Mouse (Mus musculus): Measurements from ENCODE around the gene Gpx3.
"Not testable (repeated sequence)": the region's sequence is repeated elsewhere in the genome, so short reads cannot be mapped to it uniquely, and the experiment has no call there.

Gpx3 gene

GRCm38 (mm10) chr11:54881051-54881474, 21.2 kb upstream of the Gpx3 start:
- DNase-seq = no peak

GRCm38 (mm10) chr11:54882671-54883070, 19.6 kb upstream of the Gpx3 start:
- DNase-seq = no peak

DNA sequence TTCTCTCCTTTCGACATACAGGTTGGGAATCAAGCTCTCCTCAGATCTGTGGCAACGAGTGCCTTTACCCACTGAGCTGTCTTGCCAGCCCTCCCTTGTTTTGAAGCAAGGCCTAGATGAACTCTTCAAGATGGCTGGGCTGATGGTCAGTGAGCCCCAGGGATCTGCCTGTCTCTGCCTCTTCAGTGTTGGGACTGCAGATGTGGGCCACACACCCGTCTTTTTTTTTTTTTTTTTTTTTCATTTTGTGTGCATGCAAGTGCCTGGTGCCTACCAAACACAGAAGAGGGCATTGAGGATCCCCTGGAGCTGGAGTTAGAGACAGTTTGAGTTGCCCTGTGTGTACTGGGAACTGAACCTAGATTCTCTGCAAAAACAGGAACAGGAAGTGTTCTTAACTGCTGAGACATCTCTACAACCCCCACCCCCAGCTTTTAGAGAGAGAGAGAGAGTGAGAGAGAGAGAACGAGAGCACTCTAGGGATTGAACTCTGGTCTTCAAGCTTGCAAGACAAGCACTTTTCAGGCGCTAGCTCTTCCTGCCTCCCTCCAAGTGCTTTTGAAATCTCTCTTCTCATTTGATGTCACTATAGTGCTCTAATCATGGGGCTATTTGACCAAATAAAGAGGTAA, 17.9 kb upstream of the Gpx3 start:
- no peak for DNase-seq

DNA sequence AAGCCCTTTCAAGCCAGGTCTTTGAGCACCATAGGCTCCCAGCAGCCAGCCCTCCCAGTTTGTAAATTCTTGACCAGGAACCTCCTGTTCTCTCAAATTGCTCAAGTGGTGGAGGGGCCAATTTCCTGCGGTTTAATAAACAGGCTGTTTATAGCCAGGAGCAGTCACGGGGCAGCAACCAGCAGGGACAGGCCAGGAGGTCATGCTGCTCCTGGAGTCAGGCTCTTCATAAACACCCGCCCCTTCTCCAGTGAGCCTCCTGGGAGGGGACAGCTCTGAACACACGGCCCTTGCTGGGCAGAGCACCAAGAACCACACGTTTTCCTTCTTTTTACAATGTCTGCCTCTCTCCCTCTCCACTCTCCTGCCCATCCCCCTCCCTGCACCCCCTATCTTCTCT, 17.3 kb upstream of the Gpx3 start:
- DNase-seq = no peak

DNA sequence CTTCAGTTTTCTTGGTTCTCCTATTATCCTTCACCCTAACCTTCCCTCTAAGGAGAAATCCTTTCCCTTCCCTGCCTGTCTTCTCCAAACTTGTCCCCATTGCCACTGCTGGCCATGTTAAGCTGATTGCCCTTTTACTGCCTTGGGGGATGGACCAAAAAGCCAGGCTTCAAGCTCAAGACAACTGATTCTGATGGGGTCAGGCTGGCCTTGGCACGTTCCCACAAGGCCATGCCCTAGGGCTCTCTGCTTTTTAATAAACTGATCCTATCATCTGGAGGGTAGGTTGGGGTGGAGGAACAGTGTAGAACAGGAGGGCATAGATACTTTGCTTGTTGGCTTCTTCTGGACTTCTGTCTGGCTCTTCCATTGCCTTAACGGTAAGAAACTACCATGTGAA, 16.8 kb upstream of the Gpx3 start:
- DNase-seq = no peak

GRCm38 (mm10) chr11:54887927-54888326, 14.3 kb upstream of the Gpx3 start:
- DNase-seq = no peak

GRCm38 (mm10) chr11:54891341-54891740, 10.9 kb upstream of the Gpx3 start:
- no peak for DNase-seq

- DNase-seq = no peak
Measured at GRCm38 (mm10) chr11:54892091-54892490, 10.2 kb upstream of the Gpx3 start.

- DNase-seq = no peak
Measured at GRCm38 (mm10) chr11:54894589-54894988, 7.7 kb upstream of the Gpx3 start.

- not testable (repeated sequence) for DNase-seq
Measured at GRCm38 (mm10) chr11:54896646-54897045, 5.6 kb upstream of the Gpx3 start.

DNA sequence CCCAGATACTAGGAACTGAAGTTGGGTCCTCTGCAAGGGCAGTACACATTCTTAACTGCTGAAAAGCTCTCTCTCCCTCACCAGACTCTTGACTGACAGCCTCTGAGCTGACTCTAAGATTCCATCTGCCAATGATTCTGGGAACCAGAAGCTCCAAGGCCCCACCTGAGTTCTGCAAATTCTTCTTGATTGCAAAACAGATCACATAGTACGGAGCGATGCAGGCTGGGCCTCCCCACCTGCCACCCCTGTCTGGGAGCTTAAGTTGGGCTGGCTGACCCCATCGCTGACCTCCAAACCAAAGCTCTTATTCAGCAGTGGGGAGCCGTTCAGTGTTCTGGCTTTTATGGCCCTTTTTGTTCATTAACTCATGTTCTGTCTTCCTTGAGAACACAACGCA, 4.8 kb upstream of the Gpx3 start:
- no peak for DNase-seq

DNA sequence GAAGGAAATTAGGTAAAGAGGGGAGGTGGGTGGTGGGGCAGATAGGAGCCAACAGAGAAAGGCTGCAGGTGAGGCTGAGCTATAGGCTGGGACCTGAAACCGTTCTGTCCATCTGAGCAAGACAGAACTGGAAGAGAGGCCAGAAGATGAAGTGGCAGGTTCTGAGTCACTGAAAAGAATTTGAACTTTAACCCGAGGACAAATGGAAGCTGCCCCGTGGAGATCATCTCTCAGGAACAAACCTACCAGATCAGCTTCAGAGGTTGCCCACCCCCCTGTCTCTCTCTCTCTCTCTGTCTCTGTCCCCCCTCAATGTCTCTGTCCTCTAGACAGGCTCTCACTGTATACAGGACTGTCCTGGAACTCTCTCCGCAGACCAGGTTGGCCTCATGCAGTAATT, 2.6 kb upstream of the Gpx3 start:
- no peak for DNase-seq

- DNase-seq = no peak
Measured at GRCm38 (mm10) chr11:54903339-54903738, 1.1 kb downstream of the Gpx3 start.

DNA sequence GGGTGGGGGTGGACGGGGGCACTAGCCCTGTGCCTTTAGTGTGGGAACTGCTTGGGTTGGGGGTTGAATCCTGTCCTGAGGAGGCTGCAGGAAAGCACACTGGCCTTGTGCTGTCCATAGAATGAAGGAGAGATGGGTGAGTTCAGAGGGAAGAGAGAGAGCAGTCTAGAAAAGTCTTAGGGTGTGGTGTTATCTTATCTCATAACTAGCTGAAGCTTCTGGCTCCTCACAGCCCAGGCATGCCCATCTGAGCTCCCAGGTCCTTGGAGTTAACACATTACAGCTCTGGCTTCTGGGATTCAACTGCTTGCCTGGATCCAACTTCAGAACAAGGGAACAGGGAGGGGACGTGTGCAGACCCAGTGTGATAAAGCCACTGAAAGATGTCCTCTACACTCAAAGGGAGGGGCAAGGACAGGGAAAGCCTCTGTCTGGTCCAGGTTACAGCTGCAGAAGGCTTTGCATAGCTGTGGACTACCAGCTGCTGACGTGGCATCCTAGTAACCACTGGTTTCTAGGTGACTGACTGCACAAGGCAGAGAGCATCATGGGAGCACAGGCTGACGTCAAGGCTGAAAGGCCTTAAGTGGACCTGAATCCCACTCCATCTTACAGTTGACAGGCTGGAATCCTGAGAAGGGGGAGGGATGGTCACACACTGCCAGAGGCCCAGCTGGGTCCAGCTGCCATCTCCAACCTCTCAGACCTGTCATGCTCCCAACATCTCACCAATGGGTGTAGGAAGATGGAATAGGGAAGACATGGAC, 1.9 kb downstream of the Gpx3 start:
- DNase-seq = no peak

DNA sequence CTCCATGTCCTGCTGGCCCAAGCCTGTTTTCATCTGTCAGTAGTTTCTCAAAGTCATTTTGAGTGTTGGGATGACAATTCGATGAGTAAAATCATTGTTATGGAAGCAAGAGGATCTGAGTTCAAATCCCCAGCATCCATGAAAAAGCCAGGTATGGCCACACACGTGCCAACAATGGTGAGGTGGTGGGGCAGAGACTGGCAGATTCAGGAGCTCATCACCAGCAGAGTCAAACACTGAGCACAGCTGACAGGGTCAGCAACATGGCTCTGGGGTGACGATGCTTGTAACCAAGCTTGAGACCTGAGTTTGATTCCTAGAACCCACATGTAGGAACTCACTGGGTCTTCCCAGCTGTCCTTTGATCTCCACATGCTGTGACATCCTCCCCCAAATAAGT, 2.8 kb downstream of the Gpx3 start:
- no peak for DNase-seq

GRCm38 (mm10) chr11:54905931-54906330, 3.7 kb downstream of the Gpx3 start:
- no peak for DNase-seq

- no peak for DNase-seq
Measured at GRCm38 (mm10) chr11:54906466-54906865, 4.2 kb downstream of the Gpx3 start.

DNA sequence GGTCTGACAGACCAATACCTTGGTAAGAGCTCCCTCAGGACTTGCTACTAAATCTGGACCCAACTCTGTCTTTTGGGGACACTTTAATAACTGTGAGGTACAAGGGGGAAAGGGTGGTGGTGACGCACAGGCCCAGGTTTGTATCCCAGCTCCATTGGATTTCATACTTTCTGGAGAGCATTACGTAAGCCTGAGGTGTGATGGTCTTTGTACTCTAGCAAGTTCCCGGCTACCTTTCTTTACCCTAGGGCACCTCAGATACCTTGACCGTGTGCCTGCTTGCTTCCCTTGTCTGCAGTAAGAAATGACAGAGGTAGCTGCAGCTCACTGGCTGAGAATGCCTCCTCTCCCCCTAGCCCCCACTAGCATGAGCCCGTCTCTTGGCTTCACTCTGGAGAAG, 5.0 kb downstream of the Gpx3 start:
- DNase-seq = no peak

- DNase-seq = no peak
Measured at GRCm38 (mm10) chr11:54909273-54909672, 7.0 kb downstream of the Gpx3 start.

GRCm38 (mm10) chr11:54910081-54910665, 7.9 kb downstream of the Gpx3 start:
- DNase-seq = no peak

GRCm38 (mm10) chr11:54911201-54911600, 8.9 kb downstream of the Gpx3 start:
- DNase-seq = no peak

DNA sequence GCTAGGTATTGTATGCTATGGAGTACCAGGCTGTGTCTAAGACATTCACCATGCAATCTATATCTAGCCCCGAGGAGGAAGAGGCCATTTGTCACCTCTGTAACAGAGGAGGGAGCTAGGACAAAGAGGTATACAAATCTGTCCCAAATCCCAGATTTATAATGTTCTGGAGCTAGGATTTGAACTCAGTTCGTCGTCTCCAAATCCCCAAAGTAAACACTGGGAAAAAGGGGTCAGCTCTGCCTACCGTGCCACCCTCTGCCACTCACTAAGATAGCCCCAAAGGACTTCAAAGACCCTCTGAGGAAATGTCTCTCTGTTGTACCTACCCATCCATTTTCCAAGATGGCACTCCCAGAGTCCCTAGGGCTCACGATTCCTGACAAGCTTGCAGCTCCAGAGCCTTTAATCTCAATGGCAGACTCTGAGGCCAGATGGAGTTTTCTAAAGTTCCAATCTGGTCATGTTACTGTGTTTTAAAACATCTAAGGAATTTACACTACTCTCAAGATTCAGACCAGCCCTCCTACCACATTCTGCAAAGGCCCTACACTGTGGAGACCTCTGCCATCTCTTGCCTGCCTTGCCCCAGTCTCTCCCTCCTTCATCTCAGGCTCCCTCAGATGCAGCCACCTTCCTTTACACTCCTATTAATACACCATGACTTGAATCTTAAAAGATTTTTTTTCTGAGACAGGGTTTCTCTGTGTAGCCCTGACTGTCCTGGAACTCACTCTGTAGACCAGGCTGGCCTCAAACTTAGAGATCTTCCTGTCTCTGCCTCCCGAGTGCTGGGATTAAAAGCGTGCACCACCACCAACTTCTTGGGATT, 9.6 kb downstream of the Gpx3 start:
- no peak for DNase-seq

Data from cerebellum, adult 9-10 months (tissue).